Mouse (Mus musculus) Muller cell, postnatal 12 days (primary cell): ENCODE measurements at regions not wholly inside any gene's neighbourhood (a gene's known extent, or its start where the extent isn't known, plus 50 kb on each side); places are given as distances from the start of the nearest gene placed in this dataset.
A peak's percentile ranks its signal among the peaks of the same experiment; 100 is the strongest.

Experiments used
- DNase-seq: peaks from one replicate; pipeline ENCODE4 v3.0.0-alpha.2; 2015; ENCODE audit errors: inconsistent ontology term

DNA sequence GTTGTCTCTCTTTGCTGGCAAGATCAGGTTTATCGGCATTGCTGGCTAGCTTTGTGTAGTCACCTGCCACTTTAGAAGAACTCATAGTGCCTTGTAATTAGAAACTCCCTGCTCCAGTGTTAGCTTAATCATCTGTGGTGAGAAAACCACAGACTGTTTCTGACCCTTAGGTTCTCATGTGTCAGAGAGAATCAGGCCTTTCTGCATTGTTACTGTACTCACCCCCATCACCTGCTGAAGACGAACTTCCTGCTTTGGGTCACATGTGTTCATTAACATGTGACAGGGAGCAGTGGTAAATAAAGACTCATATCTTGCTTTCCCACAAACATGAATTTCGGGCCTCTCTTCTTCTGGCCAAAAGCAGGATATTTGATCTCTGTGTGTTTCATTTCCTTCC, 102.6 kb downstream of the Cnga2 start:
- no peak for DNase-seq

DNA sequence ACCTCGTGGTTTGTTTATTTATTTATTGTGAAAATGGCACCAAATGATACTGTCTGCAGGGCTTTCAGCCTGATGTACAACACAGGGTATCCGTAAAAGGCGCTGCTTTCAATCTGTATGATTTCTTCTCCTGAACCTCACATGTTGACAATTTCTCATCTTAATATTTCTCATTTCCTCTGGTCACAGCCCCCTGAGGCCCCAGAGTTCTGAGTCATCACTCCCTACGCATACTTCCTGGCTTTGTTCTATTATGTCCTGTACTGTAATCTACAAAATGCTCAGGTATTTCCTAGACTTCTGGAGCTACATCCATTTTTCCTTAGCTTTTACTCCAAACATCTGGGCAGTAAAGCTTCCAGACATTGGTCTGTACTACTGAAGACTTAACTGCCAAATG, 103.0 kb downstream of the Cnga2 start:
- no peak for DNase-seq

DNA sequence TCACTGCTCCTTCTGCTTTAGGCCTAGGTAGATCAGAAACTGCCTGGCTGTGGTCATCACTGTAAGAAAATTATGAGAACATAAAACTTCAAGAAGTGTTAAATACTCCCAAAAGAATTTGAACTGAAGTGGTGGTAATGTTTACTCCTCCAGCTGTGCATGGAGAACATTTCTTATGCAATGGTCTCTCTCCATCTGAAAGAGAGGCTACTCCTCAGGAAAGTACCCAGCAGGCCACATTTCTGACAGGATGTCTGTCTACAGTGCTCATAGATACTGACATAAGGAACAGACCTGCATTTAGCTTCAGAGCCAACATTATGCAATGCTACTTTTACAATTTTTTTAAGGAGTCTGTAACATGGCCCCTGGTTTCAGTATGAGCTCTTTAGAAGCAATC, 79.9 kb upstream of the Magea4 start:
- no peak for DNase-seq

DNA sequence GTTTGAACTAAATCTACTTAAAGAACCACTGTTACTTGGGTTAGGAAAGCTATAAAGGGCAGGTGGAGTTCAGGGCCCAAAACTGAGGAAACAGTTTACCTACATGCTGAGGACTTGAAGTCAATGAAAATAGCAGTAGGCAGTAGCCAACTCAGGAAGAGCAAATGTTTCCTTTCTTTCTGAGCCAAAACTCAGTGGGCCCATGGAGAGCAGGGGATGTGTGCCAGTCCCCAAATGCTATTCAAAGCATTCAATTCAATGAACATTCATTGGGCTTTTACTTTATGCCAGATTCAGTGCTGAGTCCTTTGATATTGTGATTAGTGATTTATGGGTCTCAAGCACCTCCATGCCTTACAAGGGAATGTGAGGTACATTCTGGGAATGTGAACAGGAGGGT, 52.7 kb upstream of the Magea4 start:
- DNase-seq = peak; percentile 14
